Mouse (Mus musculus) limb, embryonic 11.5 days (tissue): ENCODE results near the gene Tgfbr3l. TPM values are rescaled to one million over a fixed set of nuclear protein-coding genes. Genes with fewer than 3 reads are reported as not detected.

Experiments used
- ATAC-seq: fragments of 200-750 bp; cut with Nextera tagmentation; 2 replicates; pipeline ENCODE4 v1.8.0; 2017; ENCODE audit warnings: low read depth; ENCODE audit not compliant: insufficient number of reproducible peaks, low FRiP score, low TSS enrichment
- DNase-seq: peaks from one replicate; pipeline ENCODE4 v3.0.0-alpha.2; 2015; ENCODE audit warnings: low spot score
- H3K27ac ChIP-seq: fragments of 300-500 bp; sonication (generic); replicated peaks from 2 replicates; pipeline ENCODE4 v1.5.1; 2014; ENCODE audit warnings: low read depth, mild to moderate bottlenecking, low read length
- H3K27me3 ChIP-seq: fragments of 300-500 bp; sonication (generic); 2 replicates; pipeline ENCODE4 v1.6.1; 2014; ENCODE audit warnings: mild to moderate bottlenecking, low read length, mixed read lengths; ENCODE audit not compliant: control insufficient read depth, insufficient read depth
- H3K36me3 ChIP-seq: fragments of 300-500 bp; sonication (generic); 2 replicates; pipeline ENCODE4 v1.6.1; 2014; ENCODE audit warnings: mild to moderate bottlenecking, low read length, moderate library complexity, mixed read lengths; ENCODE audit not compliant: control insufficient read depth, insufficient read depth
- H3K4me1 ChIP-seq: fragments of 300-500 bp; sonication (generic); 2 replicates; pipeline ENCODE4 v1.6.1; 2014; ENCODE audit warnings: low read length, mixed read lengths; ENCODE audit not compliant: control insufficient read depth, insufficient read depth
- H3K4me2 ChIP-seq: fragments of 300-500 bp; sonication (generic); 2 replicates; pipeline ENCODE4 v1.6.1; 2014; ENCODE audit warnings: low read depth, mild to moderate bottlenecking, moderate library complexity; ENCODE audit not compliant: severe bottlenecking
- H3K4me3 ChIP-seq: fragments of 300-500 bp; sonication (generic); 2 replicates; pipeline ENCODE4 v1.5.1; 2014; ENCODE audit warnings: low read depth, low read length
- H3K9ac ChIP-seq: fragments of 300-500 bp; sonication (generic); 2 replicates; pipeline ENCODE4 v1.6.1; 2014; ENCODE audit warnings: mild to moderate bottlenecking, low read length
- H3K9me3 ChIP-seq: fragments of 300-500 bp; sonication (generic); 2 replicates; pipeline ENCODE4 v1.6.1; 2016; ENCODE audit warnings: low read length; ENCODE audit not compliant: control insufficient read depth
- WGBS: fragments of 180-500 bp; shearing (Covaris S2); extraction: QIAGEN DNeasy Blood & Tissue Kit; methylation state at CpG from one replicate; pipeline ENCODE4 v1.1.7; 2014; 5-methylcytosine and 5-hydroxymethylcytosine counted together
- polyA plus RNA-seq: library from polyadenylated mRNA; unstranded; fragments of >200 nt; fragmentation: Nextera tagmentation; extraction: Ambion mirVana; gene quantifications from 2 replicates; pipeline ENCODE4 v1.2.1, GENCODE M21; 2014

Gene Tgfbr3l
- polyA plus RNA-seq, 1 experiment from 2014 or later, result 3.0 TPM

DNA sequence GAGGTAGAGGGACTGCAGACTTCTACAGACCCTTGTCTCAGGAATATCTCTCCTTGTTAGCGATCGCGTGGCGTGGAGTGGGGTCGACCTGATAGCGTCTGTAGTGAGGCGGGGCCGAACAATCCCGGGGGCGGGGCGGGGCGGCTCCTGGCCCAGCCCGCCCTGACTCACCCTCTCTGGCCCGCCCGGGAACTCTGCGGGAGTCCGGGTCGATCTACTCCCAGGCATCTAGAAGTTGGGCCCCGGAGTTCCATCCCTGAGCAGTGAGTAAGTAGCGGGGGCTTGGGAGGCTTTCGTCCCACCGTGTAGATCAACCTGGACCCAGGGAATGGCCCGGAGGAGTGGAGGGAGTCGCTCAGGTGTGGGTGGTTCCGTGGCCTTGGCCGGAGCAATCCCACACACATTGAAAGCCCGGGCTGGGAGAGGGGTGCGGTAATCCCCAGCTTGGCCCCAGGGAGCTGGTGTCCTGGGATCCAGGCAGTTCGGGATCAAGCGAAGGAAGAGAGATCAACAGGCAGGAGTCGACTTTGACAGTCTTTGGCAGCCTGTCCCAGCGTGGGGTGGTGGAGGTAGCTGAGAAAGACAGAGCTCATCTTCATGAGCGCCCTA lies 21.2 kb upstream of the Tgfbr3l start, which contains the start of gene Lrrc8e:
Gene Lrrc8e, plus strand, starts transcription at position 89 of the 609 bp plus-strand sequence.
- no peak for DNase-seq
- 0 out of 2 replicates have a peak, but pooled peaks have one; percentile 39 for ATAC-seq
- 4% methylated on average over 33 of the region's 33 CpGs for WGBS
- Histone ChIP-seq H3K27ac (no peak within 1 kb of the TSS), H3K9ac (0 out of 2 replicates have a peak within 1 kb of the TSS, but pooled peaks have one; percentile 7), H3K4me2 (peak within 1 kb of the TSS; percentile 47), H3K4me3 (peak within 1 kb of the TSS; percentile 19), H3K27me3 (peaks cover 14% of the 10 kb centered on the region), H3K4me1 (0 out of 2 replicates have a peak, but pooled peaks cover 3% of the 10 kb centered on the region), H3K9me3 (no peaks in the 10 kb centered on the region), H3K36me3 (no peaks in the 10 kb centered on the region)

DNA sequence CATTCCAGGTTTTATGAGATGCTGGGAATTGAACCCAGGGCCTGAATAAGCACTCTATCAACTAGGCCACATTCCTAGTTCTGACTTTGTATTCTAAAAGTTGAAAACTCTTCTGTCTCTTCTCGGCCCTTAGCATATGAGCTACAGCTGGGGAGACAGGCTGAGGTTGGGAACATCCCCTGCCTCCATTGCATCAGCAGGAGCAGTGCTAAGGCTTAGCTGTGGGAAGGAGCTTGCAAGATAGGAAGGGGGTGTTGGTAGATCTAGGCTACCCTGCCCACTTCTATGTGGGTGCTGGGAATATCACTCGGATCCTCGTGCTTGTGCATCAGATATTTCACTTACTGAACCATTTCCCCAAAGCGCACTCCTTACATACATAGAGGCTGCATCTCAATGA lies 20.1 kb upstream of the Tgfbr3l start:
- DNase-seq, result no peak
- Histone ChIP-seq H3K9ac (no peak overlapping the region), H3K9me3 (no peaks in the 10 kb centered on the region), H3K27me3 (peaks cover 14% of the 10 kb centered on the region), H3K36me3 (no peaks in the 10 kb centered on the region), H3K4me1 (0 out of 2 replicates have a peak, but pooled peaks cover 3% of the 10 kb centered on the region), H3K4me3 (no peak overlapping the region), H3K4me2 (no peak overlapping the region), H3K27ac (no peak overlapping the region)
- no peak for ATAC-seq
- 89% methylated on average over 4 of the region's 4 CpGs for WGBS

DNA sequence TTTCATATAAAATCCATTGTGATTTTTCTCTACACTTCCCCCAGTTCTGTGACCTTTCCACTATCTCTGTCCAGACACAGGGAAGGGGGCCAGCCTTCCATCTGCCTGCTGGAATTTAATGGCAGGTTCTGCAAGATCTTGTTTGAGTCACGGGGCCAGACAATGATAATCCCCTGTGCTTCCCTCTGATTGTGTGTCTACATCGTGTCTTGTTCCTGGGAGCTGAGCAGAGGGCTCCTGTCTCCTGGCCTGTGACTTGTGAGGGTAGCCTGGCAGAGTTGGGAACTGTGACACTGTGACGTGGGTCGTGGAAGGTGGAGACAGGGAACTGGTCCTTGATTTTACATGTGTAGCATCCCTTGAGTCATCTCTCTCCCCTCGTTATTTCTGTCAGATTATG lies 18.2 kb upstream of the Tgfbr3l start:
- H3K4me1 ChIP-seq, result 0 out of 2 replicates have a peak, but pooled peaks cover 3% of the 10 kb centered on the region
- no peak overlapping the region for H3K4me2 ChIP-seq
- H3K27me3 ChIP-seq, result peaks cover 14% of the 10 kb centered on the region
- H3K36me3 ChIP-seq, result no peaks in the 10 kb centered on the region
- 76% methylated on average over 5 of the region's 5 CpGs for WGBS
- H3K4me3 ChIP-seq, result no peak overlapping the region
- ATAC-seq (no peak), DNase-seq (no peak)
- no peaks in the 10 kb centered on the region for H3K9me3 ChIP-seq
- H3K9ac ChIP-seq, result no peak overlapping the region
- H3K27ac ChIP-seq, result no peak overlapping the region

DNA sequence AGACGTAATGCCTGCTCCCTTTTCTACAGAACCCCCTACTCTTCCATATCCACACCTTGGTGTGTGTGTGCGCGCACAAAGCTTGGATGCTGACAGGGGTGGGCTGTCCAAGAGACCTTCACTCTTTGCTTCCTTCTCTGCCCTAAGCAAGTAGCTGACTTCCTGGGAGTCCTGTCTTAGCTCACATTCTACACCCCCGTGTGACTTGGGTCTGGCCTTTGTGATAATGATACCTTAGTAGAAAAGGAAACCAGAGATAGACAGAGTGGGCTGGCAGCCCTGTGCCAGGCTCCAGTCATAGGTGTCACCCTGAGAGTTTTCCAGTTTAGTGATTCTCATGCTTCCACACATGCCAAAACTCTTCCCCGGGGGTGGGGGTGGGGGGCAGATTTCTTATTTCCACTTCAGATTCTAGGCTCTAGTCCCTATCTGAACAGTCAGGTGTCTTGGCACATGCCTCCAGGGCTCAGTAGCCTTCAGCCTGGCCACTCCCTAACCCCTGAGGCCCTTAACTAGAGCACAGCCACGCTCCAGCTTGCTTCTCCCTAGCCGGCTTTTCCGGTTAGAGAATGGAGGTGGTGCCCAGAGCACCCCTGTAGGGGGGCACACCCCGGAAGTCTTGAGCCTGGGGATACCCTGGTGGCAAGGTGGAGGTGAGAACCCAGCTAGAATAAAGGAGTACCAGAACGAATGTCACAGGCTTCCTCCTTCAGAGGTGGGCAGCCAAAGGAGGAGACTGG lies 17.2 kb upstream of the Tgfbr3l start:
- no peaks in the 10 kb centered on the region for H3K36me3 ChIP-seq
- no peak for ATAC-seq
- H3K27me3 ChIP-seq, result peaks cover 14% of the 10 kb centered on the region
- no peak overlapping the region for H3K4me3 ChIP-seq
- no peaks in the 10 kb centered on the region for H3K9me3 ChIP-seq
- no peak for DNase-seq
- no peak overlapping the region for H3K27ac ChIP-seq
- H3K4me1 ChIP-seq, result 0 out of 2 replicates have a peak, but pooled peaks cover 3% of the 10 kb centered on the region
- 58% methylated on average over 10 of the region's 10 CpGs for WGBS
- H3K9ac ChIP-seq, result no peak overlapping the region
- H3K4me2 ChIP-seq, result no peak overlapping the region

DNA sequence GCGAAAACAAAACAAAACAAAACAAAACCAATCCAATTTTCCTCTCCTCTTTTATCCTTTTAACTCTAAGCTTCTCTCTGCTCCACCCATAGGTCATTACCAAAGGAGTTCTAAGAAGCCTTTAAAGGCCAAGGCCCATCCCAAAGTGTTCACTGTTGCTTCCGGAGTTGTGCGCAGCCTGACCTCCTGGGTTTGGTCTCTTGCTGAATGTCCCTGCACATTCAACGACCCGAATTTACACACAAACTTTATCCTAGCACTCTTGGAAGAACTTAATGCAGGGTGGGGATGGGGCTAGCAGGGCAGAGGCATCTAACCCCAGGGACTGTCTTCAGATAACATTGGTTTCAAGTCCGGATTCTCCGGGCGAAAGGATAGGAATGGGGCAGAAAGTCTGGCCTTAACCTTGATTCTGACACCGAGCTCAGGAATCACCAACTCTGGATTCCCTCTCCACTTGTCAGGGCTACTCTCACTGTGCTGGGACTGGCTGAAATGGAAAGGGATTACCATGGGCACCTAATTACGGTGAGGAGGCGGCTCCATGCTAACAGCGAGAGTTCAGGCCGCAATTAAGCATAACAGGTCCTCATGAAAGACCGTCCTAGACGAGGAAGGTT lies 10.1 kb upstream of the Tgfbr3l start:
- Histone ChIP-seq H3K9me3 (no peaks in the 10 kb centered on the region; the same call in 1 of the 2 replicates), H3K4me2 (peak overlapping the region; percentile 58), H3K4me1 (peaks cover 12% of the 10 kb centered on the region), H3K9ac (peak overlapping the region; percentile 81), H3K27me3 (no peaks in the 10 kb centered on the region), H3K36me3 (peaks cover 4% of the 10 kb centered on the region), H3K4me3 (peak overlapping the region; percentile 90), H3K27ac (peak overlapping the region; percentile 91)
- ATAC-seq (no peak), DNase-seq (peak; percentile 41)
- WGBS, result 23% methylated on average over 15 of the region's 15 CpGs

DNA sequence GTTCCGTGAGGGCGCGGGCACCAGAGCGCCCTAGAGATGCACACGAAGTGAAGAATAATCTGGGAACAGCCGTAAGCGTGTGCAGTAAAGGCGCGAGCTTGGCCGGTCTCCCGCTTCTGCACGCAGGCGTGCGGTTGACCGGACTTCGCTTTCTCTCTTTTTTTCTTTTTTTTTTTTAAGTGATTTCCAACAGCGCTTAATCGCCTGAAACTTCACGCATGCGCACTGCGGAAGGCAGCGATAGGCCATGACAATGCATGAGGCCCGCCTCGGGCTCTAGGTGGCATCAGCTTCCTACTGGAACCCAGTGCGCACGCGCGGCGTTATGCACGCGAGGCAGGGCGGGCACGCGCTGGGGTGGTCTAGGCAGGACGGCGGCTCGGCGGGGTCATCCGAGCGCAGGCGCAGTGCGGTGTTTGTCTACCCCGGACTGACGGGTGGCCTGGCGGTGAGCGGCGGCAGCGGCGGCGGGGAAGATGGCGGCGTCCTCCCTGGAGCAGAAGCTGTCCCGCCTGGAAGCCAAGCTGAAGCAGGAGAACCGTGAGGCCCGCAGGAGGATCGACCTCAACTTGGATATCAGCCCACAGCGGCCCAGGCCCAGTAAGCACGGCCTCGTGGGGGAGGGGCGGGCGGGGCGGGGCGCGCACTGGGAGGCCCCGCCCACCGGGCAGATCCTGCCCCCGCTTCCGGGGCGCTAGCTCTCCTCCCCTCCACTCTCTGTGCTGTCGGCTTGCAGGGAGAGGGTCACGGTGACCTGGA lies 9.4 kb upstream of the Tgfbr3l start, which contains the start of the genes Map2k7 and Gm49320:
Gene Map2k7, plus strand, starts transcription at position 307 of the 759 bp plus-strand sequence.
Gene Gm49320, plus strand, starts transcription at position 432 of the 759 bp plus-strand sequence.
- DNase-seq (peak; percentile 100), ATAC-seq (peak; percentile 90)
- Histone ChIP-seq H3K9me3 (no peaks in the 10 kb centered on the region; the same call in 1 of the 2 replicates), H3K27ac (peak within 1 kb of the TSS; percentile 91), H3K4me2 (peak within 1 kb of the TSS; percentile 91), H3K4me1 (peaks cover 12% of the 10 kb centered on the region), H3K9ac (peak within 1 kb of the TSS; percentile 85), H3K36me3 (peaks cover 9% of the 10 kb centered on the region), H3K4me3 (peak within 1 kb of the TSS; percentile 90), H3K27me3 (no peaks in the 10 kb centered on the region)
- WGBS, result under 1% methylated on average over 69 of the region's 71 CpGs

DNA sequence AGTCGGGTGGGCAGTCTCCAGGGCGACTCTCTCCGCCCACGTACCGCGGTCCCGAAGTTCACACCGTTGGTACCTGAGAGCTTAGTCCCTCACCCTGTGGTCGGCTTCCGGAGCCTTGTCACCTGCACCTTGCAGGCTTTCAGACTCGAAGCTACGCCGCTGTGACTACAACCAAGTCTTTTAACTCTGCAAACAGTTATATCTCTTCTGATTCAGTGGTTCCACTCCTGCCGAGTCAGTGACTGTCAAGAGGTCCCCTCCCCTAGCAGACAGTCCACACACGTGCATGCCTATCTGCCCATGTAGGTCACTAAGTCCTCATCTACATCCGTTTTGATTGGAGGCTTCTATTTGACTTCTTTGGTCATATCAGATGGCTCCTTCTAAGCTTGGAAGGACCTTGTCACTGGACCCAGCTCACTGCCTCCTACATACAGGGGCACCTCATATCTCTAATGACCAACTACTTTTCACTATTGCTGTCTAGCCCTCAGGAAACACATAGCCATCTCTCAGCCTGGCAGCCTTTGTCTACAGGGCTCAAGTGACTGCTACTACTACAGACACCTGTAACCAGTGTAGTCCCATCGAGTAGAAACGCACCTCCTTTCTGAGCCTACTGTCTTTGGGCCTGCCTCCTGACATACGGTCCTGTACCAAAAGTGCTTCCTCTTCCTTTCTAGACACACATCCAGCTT lies 8.7 kb upstream of the Tgfbr3l start:
- ATAC-seq, result peak; percentile 4; the same call in 1 of the 2 replicates
- 16% methylated on average over 19 of the region's 19 CpGs for WGBS

More for the DNA sequence above, 8.7 kb upstream of the Tgfbr3l start:
- Histone ChIP-seq H3K4me1 (peaks cover 12% of the 10 kb centered on the region), H3K4me2 (peak overlapping the region; percentile 91), H3K9me3 (no peaks in the 10 kb centered on the region; the same call in 1 of the 2 replicates), H3K36me3 (peaks cover 14% of the 10 kb centered on the region), H3K9ac (peak overlapping the region; percentile 85), H3K27ac (no peak overlapping the region; the same call in 1 of the 2 replicates), H3K4me3 (peak overlapping the region; percentile 90), H3K27me3 (no peaks in the 10 kb centered on the region)
- DNase-seq, result no peak
